Mouse (Mus musculus): Measurements from ENCODE around the gene Becn1.

GRCm38 (mm10) chr11:101276319-101277070, 25.6 kb downstream of the Becn1 start:
- TF ChIP-seq POLR2A (IDR thresholded peaks at IDR 0.05; ENCODE audit: extremely low read depth, insufficient read depth, low read length) (peak; percentile 24; the same call in 1 of the 2 replicates), CTCF (IDR thresholded peaks at IDR 0.05; ENCODE audit: extremely low read depth, insufficient read depth, low read length) (no peak)
